Mouse (Mus musculus): ENCODE measurements around the gene Gm20388.

DNA sequence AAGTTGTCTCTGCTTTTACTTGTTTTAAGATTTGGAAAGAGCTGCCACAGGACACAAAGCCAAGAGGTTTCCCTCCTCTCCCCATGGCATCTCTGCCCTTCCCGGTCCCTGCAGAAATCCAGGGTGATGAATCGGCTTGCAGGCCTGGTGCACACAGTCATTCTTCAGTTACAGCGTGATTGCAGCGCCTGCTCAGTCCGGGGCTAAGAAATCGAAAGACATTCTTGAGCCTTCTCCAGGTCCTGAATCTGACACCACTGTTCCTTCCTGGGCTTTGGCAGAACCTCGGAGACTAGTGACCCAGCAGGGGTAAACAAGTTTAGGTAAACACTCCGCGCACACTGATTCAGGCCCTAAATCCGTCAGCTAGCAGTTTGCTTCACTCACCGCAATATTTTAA, 991.7 kb downstream of the Gm20388 start:
- TF ChIP-seq CTCF (IDR thresholded peaks at IDR 0.05; ENCODE audit: extremely low read depth, insufficient read depth, low read length), result no peak
- TF ChIP-seq POLR2A (IDR thresholded peaks at IDR 0.05; ENCODE audit: extremely low read depth, insufficient read depth, low read length), result no peak

Data from cortical plate, adult 2 months (tissue).